Mouse (Mus musculus) cortical plate, adult 2 months (tissue): ENCODE measurements at regions not wholly inside any gene's neighbourhood (a gene's known extent, or its start where the extent isn't known, plus 50 kb on each side); places are given as distances from the start of the nearest gene placed in this dataset.
"Not testable (repeated sequence)": the region's sequence is repeated elsewhere in the genome, so short reads cannot be mapped to it uniquely, and the experiment has no call there.

Experiments
- H3K27ac ChIP-seq: fragments of 200-500 bp; 2 replicates; pipeline ENCODE4 v1.5.1; 2012; ENCODE audit warnings: low read length, control low read depth, inconsistent platforms; ENCODE audit not compliant: insufficient read depth
- H3K4me1 ChIP-seq: fragments of 200-500 bp; 2 replicates; pipeline ENCODE4 v1.6.1; 2011; ENCODE audit warnings: low read length; ENCODE audit not compliant: control insufficient read depth, insufficient read depth
- H3K4me3 ChIP-seq: fragments of 200-500 bp; 2 replicates; pipeline ENCODE4 v1.5.1; 2011; ENCODE audit warnings: mild to moderate bottlenecking, low read length, control low read depth; ENCODE audit not compliant: insufficient read depth
- CTCF ChIP-seq: fragments of 200-500 bp; IDR thresholded peaks from 2 replicates; pipeline ENCODE4 v1.5.1; 2011; ENCODE audit warnings: mild to moderate bottlenecking, control low read depth, low read length; ENCODE audit not compliant: insufficient read depth; ENCODE audit errors: extremely low read depth
- POLR2A ChIP-seq: fragments of 200-500 bp; IDR thresholded peaks from 2 replicates; pipeline ENCODE4 v1.6.1; 2011; ENCODE audit warnings: mild to moderate bottlenecking, low read length, control low read depth; ENCODE audit not compliant: insufficient read depth; ENCODE audit errors: extremely low read depth

GRCm38 (mm10) chr7:116735676-116736075 is 231.5 kb downstream of the Nucb2 start:
- no peak overlapping the region for H3K4me3 ChIP-seq
- no peaks in the 10 kb centered on the region for H3K4me1 ChIP-seq
- no peak overlapping the region for H3K27ac ChIP-seq
- no peak for TF ChIP-seq POLR2A
- TF ChIP-seq CTCF, result no peak

GRCm38 (mm10) chr7:116736333-116736732 is 232.2 kb downstream of the Nucb2 start:
- TF ChIP-seq POLR2A, result no peak
- H3K27ac ChIP-seq, result no peak overlapping the region
- H3K4me3 ChIP-seq, result no peak overlapping the region
- H3K4me1 ChIP-seq, result no peaks in the 10 kb centered on the region

GRCm38 (mm10) chr7:116738009-116738408 is 233.8 kb downstream of the Nucb2 start:
- H3K27ac ChIP-seq, result no peak overlapping the region
- H3K4me3 ChIP-seq, result no peak overlapping the region
- TF ChIP-seq POLR2A (no peak), CTCF (no peak)
- no peaks in the 10 kb centered on the region for H3K4me1 ChIP-seq

GRCm38 (mm10) chr7:116754556-116754955 is 250.4 kb downstream of the Nucb2 start:
- no peak for TF ChIP-seq POLR2A
- TF ChIP-seq CTCF, result no peak
- Histone ChIP-seq H3K27ac (no peak overlapping the region), H3K4me3 (no peak overlapping the region), H3K4me1 (no peaks in the 10 kb centered on the region)

- H3K4me3 ChIP-seq, H3K27ac ChIP-seq, H3K4me1 ChIP-seq: not testable (repeated sequence)
These were observed 288.0 kb downstream of the Nucb2 start for GRCm38 (mm10) chr7:116792181-116792580.

GRCm38 (mm10) chr7:116808475-116808874 is 304.3 kb downstream of the Nucb2 start:
- Histone ChIP-seq H3K4me3 (no peak overlapping the region), H3K4me1 (no peaks in the 10 kb centered on the region), H3K27ac (no peak overlapping the region)
- TF ChIP-seq CTCF, result no peak

- no peak for TF ChIP-seq CTCF
- no peak for TF ChIP-seq POLR2A
- Histone ChIP-seq H3K4me3 (no peak overlapping the region), H3K27ac (no peak overlapping the region), H3K4me1 (no peaks in the 10 kb centered on the region; the same call in 1 of the 2 replicates)
These were observed 312.3 kb downstream of the Nucb2 start for GRCm38 (mm10) chr7:116816494-116816893.

- Histone ChIP-seq H3K4me3 (no peak overlapping the region), H3K4me1 (no peaks in the 10 kb centered on the region; the same call in 1 of the 2 replicates), H3K27ac (no peak overlapping the region)
- TF ChIP-seq CTCF, result no peak
- no peak for TF ChIP-seq POLR2A
These were observed 313.8 kb downstream of the Nucb2 start for GRCm38 (mm10) chr7:116817991-116818390.

- TF ChIP-seq POLR2A, result no peak
- no peak for TF ChIP-seq CTCF
- H3K4me3 ChIP-seq, result no peak overlapping the region
- H3K27ac ChIP-seq, result no peak overlapping the region
These were observed 316.4 kb downstream of the Nucb2 start for GRCm38 (mm10) chr7:116820613-116821012.

GRCm38 (mm10) chr7:116842894-116843293 is 338.7 kb downstream of the Nucb2 start:
- Histone ChIP-seq H3K4me3 (no peak overlapping the region), H3K4me1 (no peaks in the 10 kb centered on the region), H3K27ac (no peak overlapping the region)
- TF ChIP-seq CTCF, result no peak
- no peak for TF ChIP-seq POLR2A

More at GRCm38 (mm10) chr7:116820613-116821012, 316.4 kb downstream of the Nucb2 start:
- H3K4me1 ChIP-seq, result no peaks in the 10 kb centered on the region; the same call in 1 of the 2 replicates
